Comparison of ENCODE assay signal across 28 mouse cellular contexts in genomic region chr10:130548570-130548969, GRCm38 (mm10). TPM values are rescaled to one million over a fixed set of nuclear protein-coding genes. Genes with fewer than 3 reads are reported as not detected.
DNase-seq lines count a peak whose midpoint lies in the region; ATAC-seq and TF ChIP-seq lines count a peak whose summit lies in the region.
"Had no signal": no experiment of that assay in that cellular context is flagged by ENCODE, and none has a peak within 500 bp of the region (broad histone marks: within the 10 kb centered on the region; RNA-seq: fewer than 3 reads in every experiment).

No protein-coding gene starts in this region.

- no peak for TF ChIP-seq RAD21 in MEL (IDR thresholded peaks at IDR 0.05; ENCODE audit: low read depth, low read length)

- no peaks in the 10 kb centered on the region for H3K9me3 ChIP-seq in MEL (replicated peaks; ENCODE audit: insufficient read depth, low read length)
- H3K9me3 ChIP-seq: embryonic facial prominence, embryonic 10.5 days; embryonic facial prominence, embryonic 12.5 days; forebrain, embryonic 13.5 days; forebrain, embryonic 15.5 days; G1E had no signal

- H3K79me2 ChIP-seq in MEL (ENCODE audit: control insufficient read depth, insufficient read depth, low read length, poor library complexity), result peaks cover 11% of the 10 kb centered on the region

- peak; percentile 44 for ATAC-seq in megakaryocyte-erythroid progenitor cell, adult 5-6 weeks (replicated peaks; ENCODE audit: low FRiP score, low TSS enrichment, poor library complexity, severe bottlenecking)
- ATAC-seq: activated CD4-positive, CD25-positive, alpha-beta regulatory T cell, adult 4 months; CD4-positive, CD25-positive, alpha-beta regulatory T cell, adult 4 months; forebrain, embryonic 13.5 days; forebrain, embryonic 15.5 days; forebrain, postnatal 0 days; Patski had no signal

- H3K4me3 ChIP-seq in MEL (ENCODE audit: control insufficient read depth in 1 of 2, insufficient read depth in 1 of 2, low read depth in 2 of 2, low read length in 2 of 2), result peak overlapping the region in 1 of 2 experiments; percentile 18; a peak in 1 of 4 replicates
- H3K4me3 ChIP-seq: embryonic facial prominence, embryonic 10.5 days; embryonic facial prominence, embryonic 12.5 days; forebrain, embryonic 13.5 days; forebrain, embryonic 15.5 days had no signal

- TF ChIP-seq CTCF in MEL (IDR thresholded peaks at IDR 0.05 in 2 of 3, conservative IDR thresholded peaks at IDR 0.05 in 1 of 3; ENCODE audit: control insufficient read depth in 1 of 3, insufficient read depth in 1 of 3, low read depth in 2 of 3, low read length in 3 of 3, poor library complexity in 1 of 3, severe bottlenecking in 1 of 3), result no peak

- peak; percentile 3 for DNase-seq in 3T3-L1 (ENCODE audit: low read depth, low spot score)
- peak; percentile 83 for DNase-seq in MEL (ENCODE audit: low read depth, low spot score)
- DNase-seq in brain, adult 2 months (ENCODE audit: low read depth, low spot score), result peak; percentile 34
- DNase-seq in layer of hippocampus, adult 8-10 months (ENCODE audit: low spot score in 2 of 2), result no peak
- DNase-seq in urinary bladder, postnatal 10 days (ENCODE audit: low spot score), result no peak
- DNase-seq in layer of hippocampus, postnatal 36 days, result no peak
- DNase-seq: adrenal gland, adult 2 months; adrenal gland, postnatal 10 days; adrenal gland, postnatal 25 days; B cell, adult 2 months; cerebellum, adult 11-12 months; cerebellum, adult 2 months; cerebellum, adult 9-10 months; cerebellum, postnatal 10 days; cerebellum, postnatal 25 days; forebrain, postnatal 0 days had no signal

- no peak overlapping the region for H3K9ac ChIP-seq in MEL (ENCODE audit: control insufficient read depth, low read depth, low read length, poor library complexity, severe bottlenecking)
- H3K9ac ChIP-seq: embryonic facial prominence, embryonic 12.5 days; forebrain, embryonic 13.5 days; forebrain, embryonic 15.5 days; forebrain, postnatal 0 days had no signal

- TF ChIP-seq EP300 in MEL (IDR thresholded peaks at IDR 0.05; ENCODE audit: low read depth in 1 of 2, low read length in 2 of 2), result peak; percentile 79 to 85

- H3K27me3 ChIP-seq in MEL (ENCODE audit: control insufficient read depth in 1 of 2, insufficient read depth in 2 of 2, low read length in 2 of 2), result no peaks in the 10 kb centered on the region
- H3K27me3 ChIP-seq: CH12.LX; embryonic facial prominence, embryonic 12.5 days; forebrain, embryonic 13.5 days; forebrain, embryonic 15.5 days; Patski had no signal

- H3K4me1 ChIP-seq in MEL (ENCODE audit: control insufficient read depth in 1 of 2, insufficient read depth in 2 of 2, low read length in 2 of 2), result peaks cover 12 to 14% of the 10 kb centered on the region in 2 experiments; a peak in 3 of 4 replicates
- H3K4me1 ChIP-seq: embryonic facial prominence, embryonic 10.5 days; embryonic facial prominence, embryonic 12.5 days; forebrain, embryonic 13.5 days; forebrain, embryonic 15.5 days had no signal

- peaks cover 0 to 25% of the 10 kb centered on the region in 2 experiments; a peak in 2 of 4 replicates for H3K36me3 ChIP-seq in MEL (ENCODE audit: control insufficient read depth in 1 of 2, insufficient read depth in 2 of 2, low read length in 2 of 2)
- H3K36me3 ChIP-seq: embryonic facial prominence, embryonic 10.5 days; embryonic facial prominence, embryonic 12.5 days; forebrain, embryonic 15.5 days; G1E had no signal

- peak overlapping the region; percentile 58 for H3K27ac ChIP-seq in MEL (ENCODE audit: control insufficient read depth, low read depth, low read length)
- H3K27ac ChIP-seq: embryonic facial prominence, embryonic 10.5 days; embryonic facial prominence, embryonic 12.5 days; forebrain, embryonic 13.5 days; forebrain, embryonic 15.5 days had no signal

- no peak for TF ChIP-seq POLR2A in MEL (IDR thresholded peaks at IDR 0.05; ENCODE audit: control insufficient read depth in 1 of 2, insufficient read depth in 1 of 2, low read depth in 1 of 2, low read length in 2 of 2, poor library complexity in 1 of 2)

TF ChIP-seq in MEL, 35 proteins besides CTCF, POLR2A, EP300 and RAD21:
- peak; percentile 63 for TF ChIP-seq SIN3A (IDR thresholded peaks at IDR 0.05; ENCODE audit: low read length)
- 0 out of 2 replicates have a peak, but pooled peaks have one; percentile 25 for TF ChIP-seq ELF1 (IDR thresholded peaks at IDR 0.05; ENCODE audit: low read depth, low read length)
- TF ChIP-seq RCOR1 (IDR thresholded peaks at IDR 0.05; ENCODE audit: low read depth, low read length), result peak; percentile 39; the same call in 1 of the 2 replicates
- TF ChIP-seq CHD2 (IDR thresholded peaks at IDR 0.05; ENCODE audit: low read length), result no peak
- no peak for TF ChIP-seq SMC3 (IDR thresholded peaks at IDR 0.05; ENCODE audit: low read depth, low read length)
- peak; percentile 94 for TF ChIP-seq ETS1 (IDR thresholded peaks at IDR 0.05; ENCODE audit: low read depth, low read length)
- TF ChIP-seq POLR2AphosphoS2 (IDR thresholded peaks at IDR 0.05; ENCODE audit: low read length), result no peak
- TF ChIP-seq USF1 (IDR thresholded peaks at IDR 0.05; ENCODE audit: low read depth, low read length), result no peak
- peak; percentile 73 for TF ChIP-seq GATA1 (IDR thresholded peaks at IDR 0.05; ENCODE audit: low read depth, low read length)
- TF ChIP-seq BHLHE40 (IDR thresholded peaks at IDR 0.05; ENCODE audit: borderline replicate concordance, low read depth, low read length), result 0 out of 2 replicates have a peak, but pooled peaks have one; percentile 14
- no peak for TF ChIP-seq KAT2A (conservative IDR thresholded peaks at IDR 0.05; ENCODE audit: low read depth, low read length)
- peak; percentile 85 for TF ChIP-seq MYB (IDR thresholded peaks at IDR 0.05; ENCODE audit: low read depth, low read length)
- 0 out of 2 replicates have a peak, but pooled peaks have one; percentile 19 for TF ChIP-seq MEF2A (IDR thresholded peaks at IDR 0.05; ENCODE audit: extremely low read depth, insufficient replicate concordance, low read depth, low read length, poor library complexity, severe bottlenecking)
- TF ChIP-seq TCF12 (IDR thresholded peaks at IDR 0.05; ENCODE audit: low read depth, low read length), result peak; percentile 74; the same call in 1 of the 2 replicates

RNA-seq across cellular contexts. Expression of gene Vmn2r87, which starts 51.4 kb away (rescaled TPM):
- total RNA-seq in MEL (2012; rRNA removed), result not detected in 2 replicates
- not detected for polyA plus RNA-seq in MEL (2012; ENCODE audit: insufficient read depth in 1 of 2, insufficient read length in 2 of 2, low read depth in 1 of 2, low replicate concordance in 2 of 2, missing spikeins in 1 of 2)
- not detected in 2 replicates for total RNA-seq in megakaryocyte-erythroid progenitor cell, adult 5-6 weeks (2014; fragmentation: Nextera tagmentation)
- not detected in 2 replicates for total RNA-seq in megakaryocyte-erythroid progenitor cell, adult 5-6 weeks (2017)
- 1 to 10 TPM in 1 of 4 experiments, under 1 TPM in 3; 0.55 to 1.1 (median 0.70) TPM for total RNA-seq in layer of hippocampus, adult 8-10 months (2022)
- total RNA-seq in layer of hippocampus, postnatal 36 days (2021), result under 1 TPM; 0.57 to 0.61 TPM
- total RNA-seq: adrenal gland, adult 2 months; adrenal gland, postnatal 10 days; adrenal gland, postnatal 25 days; adrenal gland, postnatal 4 days; CH12.LX had no signal
- polyA plus RNA-seq: activated CD4-positive, CD25-positive, alpha-beta regulatory T cell, adult 4 months; adrenal gland, adult 2 months; CD4-positive, CD25-positive, alpha-beta regulatory T cell, adult 4 months; embryonic facial prominence, embryonic 10.5 days; embryonic facial prominence, embryonic 12.5 days; forebrain, embryonic 11.5 days; forebrain, embryonic 13.5 days; forebrain, embryonic 15.5 days; G1E; Patski had no signal

Comparison
In these comparisons a context has a peak if more than half of its experiments do, and no peak if none do; other contexts are left out.
1. DNase-seq: peak in 3T3-L1 (single experiment), MEL (single experiment) and brain, adult 2 months (single experiment); none in layer of hippocampus, adult 8-10 months (0 of 2), urinary bladder, postnatal 10 days (single experiment) and layer of hippocampus, postnatal 36 days (0 of 2).